Mouse (Mus musculus) forebrain, embryonic 10.5 days (tissue): Measurements from ENCODE around the gene Swt1. TPM values are rescaled to one million over a fixed set of nuclear protein-coding genes. Genes with fewer than 3 reads are reported as not detected.

Experiments
- DNase-seq: peaks from one replicate; pipeline ENCODE4 v3.0.0-alpha.2; 2017; ENCODE audit warnings: low spot score; ENCODE audit errors: extremely low spot score
- H3K27ac ChIP-seq: fragments of 300-500 bp; sonication (generic); 2 replicates; pipeline ENCODE4 v1.5.1; 2016; ENCODE audit warnings: mild to moderate bottlenecking
- H3K27me3 ChIP-seq: fragments of 300-500 bp; sonication (generic); 2 replicates; pipeline ENCODE4 v1.6.1; 2016; ENCODE audit warnings: mild to moderate bottlenecking; ENCODE audit not compliant: poor library complexity, severe bottlenecking
- H3K36me3 ChIP-seq: fragments of 300-500 bp; sonication (generic); replicated peaks from 2 replicates; pipeline ENCODE4 v1.6.1; 2016; ENCODE audit warnings: mild to moderate bottlenecking, moderate library complexity
- H3K4me1 ChIP-seq: fragments of 300-500 bp; sonication (generic); 2 replicates; pipeline ENCODE4 v1.6.1; 2016
- H3K4me3 ChIP-seq: fragments of 300-500 bp; sonication (generic); 2 replicates; pipeline ENCODE4 v1.5.1; 2016; ENCODE audit warnings: mild to moderate bottlenecking, moderate library complexity
- H3K9me3 ChIP-seq: fragments of 300-500 bp; sonication (generic); 2 replicates; pipeline ENCODE4 v1.6.1; 2016; ENCODE audit warnings: mild to moderate bottlenecking, moderate library complexity
- WGBS: fragments of 180-500 bp; shearing (Covaris S2); methylation state at CpG from one replicate; pipeline ENCODE4 v1.1.7; 2016; 5-methylcytosine and 5-hydroxymethylcytosine counted together
- polyA plus RNA-seq: library from polyadenylated mRNA; unstranded; fragments of >200 nt; fragmentation: Nextera tagmentation; extraction: Ambion mirVana; gene quantifications from 2 replicates; pipeline ENCODE4 v1.2.1, GENCODE M21; 2016

Swt1 gene
- polyA plus RNA-seq, 1 experiment from 2014 or later, result 18.0 TPM

DNA sequence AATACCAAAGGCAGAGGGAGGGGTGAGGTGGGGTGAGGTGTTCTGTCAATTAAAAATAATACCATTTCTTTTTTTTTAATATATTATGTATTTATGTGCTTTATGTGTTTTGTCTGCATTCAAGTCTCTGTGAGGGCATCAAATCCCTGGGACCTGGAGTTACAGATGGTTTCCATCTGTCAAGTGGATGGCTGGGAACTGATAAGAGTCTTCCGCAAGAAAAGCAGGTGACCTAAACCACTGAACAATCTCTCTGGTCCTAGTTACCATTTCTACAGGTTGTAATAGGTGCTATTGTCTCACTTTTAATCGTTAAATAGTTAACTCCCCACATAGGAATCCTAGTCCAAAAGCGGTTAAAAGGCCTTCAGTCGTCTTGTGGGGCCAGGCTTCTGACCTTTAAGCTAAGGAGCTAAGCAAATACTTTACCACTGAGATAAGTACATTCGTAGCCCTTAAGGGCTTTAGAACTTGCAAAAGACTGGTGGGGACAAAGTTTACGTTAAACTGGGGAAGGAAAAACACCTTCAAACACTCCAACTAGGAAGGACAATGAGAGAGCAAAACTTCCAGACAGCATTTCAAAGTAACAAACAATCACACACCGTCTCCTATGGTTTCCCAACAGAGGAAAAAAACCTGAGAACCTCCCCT lies 1.2 kb downstream of the Swt1 start:
- Histone ChIP-seq H3K27me3 (no peaks in the 10 kb centered on the region), H3K36me3 (peaks cover 13% of the 10 kb centered on the region), H3K9me3 (no peaks in the 10 kb centered on the region), H3K27ac (peak overlapping the region; percentile 96), H3K4me1 (peaks cover 21% of the 10 kb centered on the region), H3K4me3 (peak overlapping the region; percentile 88)
- DNase-seq, result no peak
- WGBS, result 37% methylated on average over 7 of the region's 7 CpGs

DNA sequence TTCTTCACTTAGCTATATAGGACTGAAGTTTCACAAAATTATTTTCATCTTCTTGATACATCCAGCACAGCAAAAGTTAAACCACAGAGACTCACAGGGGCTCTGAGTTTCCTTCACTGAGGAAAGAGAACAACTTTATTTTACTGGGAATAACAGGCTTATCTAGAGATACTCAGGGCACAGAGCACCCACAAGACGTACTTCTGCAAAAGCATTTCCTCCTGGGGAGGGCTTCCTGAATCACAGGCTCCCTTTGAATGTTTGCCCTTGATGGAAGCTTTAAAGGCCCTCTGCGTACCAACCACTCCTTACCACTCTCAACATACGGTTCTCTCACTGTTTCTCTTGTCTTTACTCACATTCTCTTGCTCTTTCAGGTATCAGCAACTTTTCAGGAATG lies 6.1 kb downstream of the Swt1 start:
- Histone ChIP-seq H3K4me3 (no peak overlapping the region), H3K9me3 (no peaks in the 10 kb centered on the region), H3K27me3 (no peaks in the 10 kb centered on the region), H3K36me3 (peaks cover 47% of the 10 kb centered on the region), H3K4me1 (peaks cover 6% of the 10 kb centered on the region), H3K27ac (no peak overlapping the region)
- WGBS, result 81% methylated on average over 3 of the region's 3 CpGs
- DNase-seq, result no peak

DNA sequence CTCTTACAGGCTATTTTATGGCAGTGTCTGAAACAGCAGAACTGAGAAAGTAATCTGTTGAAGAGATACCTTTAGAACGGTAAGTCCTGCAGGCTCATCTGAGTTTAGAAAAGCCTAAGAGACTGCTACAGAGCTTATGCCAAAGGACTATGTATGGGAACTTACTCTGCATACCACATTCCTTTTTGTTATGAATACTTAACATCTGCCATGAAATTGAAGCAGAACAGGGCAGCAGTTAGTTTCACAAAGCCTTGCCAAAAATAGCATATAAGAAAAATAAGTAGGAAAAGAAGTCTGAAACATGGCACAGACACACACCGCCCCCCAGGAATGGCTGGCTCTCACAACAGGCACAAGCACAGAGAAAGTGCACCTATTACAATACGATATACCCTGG lies 18.4 kb downstream of the Swt1 start:
- H3K27me3 ChIP-seq, result no peaks in the 10 kb centered on the region
- WGBS, result 92% methylated on average over 3 of the region's 3 CpGs

DNA sequence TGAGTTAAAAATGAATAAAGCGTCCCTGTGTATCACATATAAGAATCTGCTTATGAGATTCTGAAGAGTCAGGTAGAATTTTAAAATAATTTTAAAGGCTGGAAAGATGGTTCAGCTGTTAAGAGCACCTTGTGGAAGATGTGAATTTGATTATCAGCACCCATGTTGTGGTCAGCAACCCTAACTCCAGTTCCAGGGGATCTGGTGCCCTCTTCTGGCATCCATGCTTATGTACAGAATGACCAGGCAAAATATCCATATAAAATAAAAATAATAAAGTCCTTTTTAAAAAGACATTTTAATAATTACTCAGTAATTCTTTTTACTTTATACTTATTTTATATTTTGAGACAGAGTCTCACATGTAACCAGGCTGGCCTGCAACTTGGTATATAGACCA lies 38.2 kb downstream of the Swt1 start:
- H3K4me1 ChIP-seq, result no peaks in the 10 kb centered on the region
- DNase-seq, result no peak
- H3K36me3 ChIP-seq, result peaks cover 26% of the 10 kb centered on the region
- H3K27ac ChIP-seq, result no peak overlapping the region
- H3K9me3 ChIP-seq, result no peaks in the 10 kb centered on the region
- no peak overlapping the region for H3K4me3 ChIP-seq
- WGBS, result 90% methylated on average over 1 of the region's 1 CpGs
- no peaks in the 10 kb centered on the region for H3K27me3 ChIP-seq

More for the DNA sequence above, 18.4 kb downstream of the Swt1 start:
- Histone ChIP-seq H3K27ac (no peak overlapping the region), H3K4me3 (no peak overlapping the region), H3K36me3 (peaks cover 50% of the 10 kb centered on the region), H3K9me3 (no peaks in the 10 kb centered on the region), H3K4me1 (no peaks in the 10 kb centered on the region)
- DNase-seq, result no peak

DNA sequence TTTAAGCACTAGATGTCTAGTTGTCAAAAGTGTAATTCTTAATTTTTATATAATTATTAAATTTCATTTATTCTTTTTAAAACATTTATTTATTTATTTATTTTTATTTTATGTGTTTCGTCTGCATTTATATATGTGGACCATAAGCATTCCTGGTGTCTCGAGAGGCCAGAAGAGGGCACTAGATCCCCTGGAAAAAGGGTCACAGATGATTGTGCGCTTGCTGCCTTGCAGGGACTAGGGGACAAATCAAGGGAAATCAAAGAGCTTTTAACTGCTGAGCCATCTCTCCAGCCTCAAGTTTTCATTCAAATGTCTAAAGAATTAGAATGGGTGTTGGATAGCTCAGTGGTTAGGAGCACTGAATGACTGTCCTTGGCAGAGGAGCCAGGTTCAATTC lies 50.9 kb downstream of the Swt1 start:
- H3K27me3 ChIP-seq, result no peaks in the 10 kb centered on the region
- no peak overlapping the region for H3K27ac ChIP-seq
- H3K4me3 ChIP-seq, result no peak overlapping the region
- H3K9me3 ChIP-seq, result no peaks in the 10 kb centered on the region
- WGBS, result 85% methylated on average over 3 of the region's 3 CpGs
- H3K36me3 ChIP-seq, result peaks cover 34% of the 10 kb centered on the region
- no peaks in the 10 kb centered on the region for H3K4me1 ChIP-seq
- DNase-seq, result no peak

DNA sequence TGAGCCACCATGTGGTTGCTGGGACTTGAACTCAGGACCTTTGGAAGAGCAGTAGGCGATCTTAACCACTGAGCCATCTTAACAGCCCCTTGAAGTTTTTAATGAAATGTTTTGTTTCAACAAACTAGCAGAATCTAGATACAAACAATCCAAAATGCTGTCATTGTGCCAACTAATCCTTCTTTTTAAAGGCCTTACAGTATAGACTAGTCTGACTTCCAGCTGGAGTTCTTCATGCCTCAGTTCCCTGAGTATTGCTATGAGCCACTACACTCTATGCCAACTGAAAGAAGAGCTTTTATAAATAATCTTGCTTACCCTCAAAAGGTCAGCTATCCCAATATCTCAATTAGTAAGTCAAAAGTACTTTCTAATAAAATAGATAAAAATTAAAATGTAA lies 55.4 kb downstream of the Swt1 start:
- Histone ChIP-seq H3K9me3 (no peaks in the 10 kb centered on the region), H3K27me3 (no peaks in the 10 kb centered on the region), H3K4me3 (no peak overlapping the region), H3K4me1 (no peaks in the 10 kb centered on the region), H3K36me3 (peaks cover 50% of the 10 kb centered on the region), H3K27ac (no peak overlapping the region)
- WGBS, result 91% methylated on average over 1 of the region's 1 CpGs
- no peak for DNase-seq

DNA sequence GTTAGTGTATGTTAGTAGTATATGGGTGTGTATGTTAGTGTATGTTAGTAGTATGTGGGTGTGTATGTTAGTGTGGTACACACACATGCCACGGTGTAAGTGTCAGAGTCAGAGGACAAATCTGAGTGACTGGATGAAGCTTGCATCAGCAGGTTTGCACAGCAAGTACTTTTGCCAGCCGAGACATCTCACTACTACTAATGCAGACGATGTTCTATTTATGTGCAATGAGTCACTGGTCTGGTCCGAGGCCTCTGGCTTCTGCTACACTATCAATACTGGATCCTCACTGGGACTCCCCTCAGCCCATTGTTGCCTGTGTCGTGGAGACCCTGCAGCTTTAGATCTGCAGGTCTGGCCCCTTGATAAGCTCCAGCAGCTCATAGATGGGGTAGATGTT lies 56.7 kb downstream of the Swt1 start:
- WGBS, result 91% methylated on average over 5 of the region's 5 CpGs
- H3K27me3 ChIP-seq, result no peaks in the 10 kb centered on the region
- H3K9me3 ChIP-seq, result no peaks in the 10 kb centered on the region

DNA sequence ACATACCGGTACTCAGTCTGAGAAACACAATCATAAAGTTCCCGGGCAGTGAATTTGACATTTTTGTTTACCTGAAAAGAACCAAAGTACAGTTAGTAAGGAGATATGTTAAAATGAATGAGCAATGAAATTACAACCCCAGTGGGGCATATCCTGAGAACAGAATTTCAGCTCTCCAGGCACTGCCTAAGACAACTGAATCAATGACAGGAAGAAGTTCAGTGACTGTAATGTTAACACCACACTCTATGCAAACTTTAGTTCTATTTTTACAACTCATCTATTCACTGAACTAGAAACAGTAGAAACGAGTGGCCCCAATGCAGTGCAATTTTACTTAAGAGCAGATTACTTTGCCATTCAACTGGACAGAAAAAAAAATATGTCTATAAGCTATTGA lies 57.7 kb downstream of the Swt1 start:
- no peaks in the 10 kb centered on the region for H3K4me1 ChIP-seq
- no peak overlapping the region for H3K4me3 ChIP-seq
- no peaks in the 10 kb centered on the region for H3K27me3 ChIP-seq
- H3K36me3 ChIP-seq, result peaks cover 60% of the 10 kb centered on the region
- DNase-seq, result no peak
- no peaks in the 10 kb centered on the region for H3K9me3 ChIP-seq
- WGBS, result 89% methylated on average over 3 of the region's 3 CpGs
- no peak overlapping the region for H3K27ac ChIP-seq

More for the DNA sequence above, 56.7 kb downstream of the Swt1 start:
- H3K4me3 ChIP-seq, result no peak overlapping the region
- H3K27ac ChIP-seq, result no peak overlapping the region
- DNase-seq, result no peak
- H3K36me3 ChIP-seq, result peaks cover 57% of the 10 kb centered on the region
- H3K4me1 ChIP-seq, result no peaks in the 10 kb centered on the region

DNA sequence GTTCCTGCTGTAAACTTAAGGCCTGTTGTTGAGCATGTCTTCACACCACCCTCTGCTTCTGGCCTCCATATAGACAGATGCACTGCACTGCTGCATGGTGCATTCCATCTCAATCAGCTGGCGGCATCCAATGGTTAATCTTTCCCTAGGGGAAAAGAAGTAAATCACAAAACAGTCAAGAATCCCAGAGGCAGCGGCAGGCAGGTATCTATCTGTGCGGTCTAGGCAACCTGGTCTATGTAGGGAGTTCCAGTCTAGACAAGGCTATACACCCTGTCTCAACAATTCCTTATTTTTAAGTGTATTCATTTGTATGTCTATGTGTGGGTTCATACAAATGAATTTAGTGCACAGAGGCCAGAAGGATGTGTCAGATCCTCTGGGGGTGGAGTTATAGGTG lies 59.8 kb downstream of the Swt1 start:
- DNase-seq, result no peak
- 96% methylated on average over 3 of the region's 3 CpGs for WGBS
- H3K27ac ChIP-seq, result no peak overlapping the region
- no peaks in the 10 kb centered on the region for H3K4me1 ChIP-seq
- H3K36me3 ChIP-seq, result peaks cover 77% of the 10 kb centered on the region
- no peaks in the 10 kb centered on the region for H3K9me3 ChIP-seq
- no peak overlapping the region for H3K4me3 ChIP-seq
- no peaks in the 10 kb centered on the region for H3K27me3 ChIP-seq

DNA sequence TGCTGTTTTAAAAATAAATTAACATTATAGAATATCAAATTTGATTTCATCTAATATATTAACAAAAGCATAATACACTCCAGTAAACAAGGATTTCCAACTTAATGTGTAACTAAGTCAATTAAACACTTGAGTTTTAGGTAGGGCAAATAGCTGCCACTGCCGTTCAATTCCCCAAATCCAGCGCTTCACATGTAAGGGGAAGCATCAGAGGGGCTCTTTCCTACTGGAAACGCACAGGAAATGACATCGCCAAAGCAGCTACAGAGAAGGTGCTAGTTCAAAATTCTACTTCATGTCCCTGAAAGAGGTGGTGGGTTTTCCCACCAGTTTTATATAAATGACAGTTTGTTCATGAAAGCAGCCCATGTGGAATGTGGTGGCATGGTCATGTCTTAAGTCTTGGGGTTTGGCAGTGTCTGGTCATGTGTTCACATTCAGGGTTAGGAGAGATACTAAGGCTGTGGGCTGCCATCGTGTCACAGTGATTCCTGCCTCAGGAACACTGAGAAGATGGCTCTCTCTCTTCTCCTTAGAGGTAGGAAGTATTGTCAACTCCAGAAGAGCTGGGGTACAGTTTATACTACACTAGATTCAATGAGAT lies 60.4 kb downstream of the Swt1 start:
- H3K4me1 ChIP-seq, result no peaks in the 10 kb centered on the region
- no peak for DNase-seq
- H3K4me3 ChIP-seq, result no peak overlapping the region
- H3K27ac ChIP-seq, result no peak overlapping the region
- peaks cover 83% of the 10 kb centered on the region for H3K36me3 ChIP-seq
- H3K27me3 ChIP-seq, result no peaks in the 10 kb centered on the region
- 93% methylated on average over 5 of the region's 5 CpGs for WGBS
- no peaks in the 10 kb centered on the region for H3K9me3 ChIP-seq

DNA sequence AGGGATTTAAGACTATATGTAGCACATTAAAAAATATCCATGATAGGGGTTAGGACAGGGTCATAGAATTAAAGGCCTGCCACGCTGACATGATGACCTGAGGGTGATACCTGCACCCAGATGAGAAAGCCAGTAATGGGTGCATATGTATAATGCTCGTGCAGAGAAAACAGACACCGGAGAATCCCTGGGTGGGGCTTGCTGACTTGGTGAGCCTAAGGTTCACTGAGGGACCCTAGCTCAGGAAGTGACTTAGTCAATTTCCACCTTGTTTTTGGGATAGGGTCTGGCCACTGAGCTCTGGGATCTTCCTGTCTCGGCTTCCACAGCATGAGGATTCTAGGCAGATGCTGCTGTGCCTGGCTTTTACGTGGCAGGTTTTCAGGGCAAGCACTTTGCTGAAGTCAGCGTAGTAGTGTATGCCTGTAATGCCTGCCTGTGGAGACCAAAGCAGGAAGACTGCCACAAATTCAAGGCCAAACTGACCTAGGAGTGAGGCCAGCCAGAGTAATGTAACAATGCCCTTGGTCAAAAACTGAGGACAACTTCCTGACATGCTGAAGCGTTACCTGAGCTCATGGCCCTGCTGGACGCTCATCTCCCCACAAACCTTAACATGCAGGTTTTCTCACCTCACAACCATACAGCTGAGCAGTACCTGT lies 61.2 kb downstream of the Swt1 start:
- no peaks in the 10 kb centered on the region for H3K27me3 ChIP-seq
- no peaks in the 10 kb centered on the region for H3K4me1 ChIP-seq
- peaks cover 91% of the 10 kb centered on the region for H3K36me3 ChIP-seq
- 88% methylated on average over 8 of the region's 8 CpGs for WGBS
- DNase-seq, result no peak
- no peaks in the 10 kb centered on the region for H3K9me3 ChIP-seq
- H3K27ac ChIP-seq, result no peak overlapping the region
- no peak overlapping the region for H3K4me3 ChIP-seq

DNA sequence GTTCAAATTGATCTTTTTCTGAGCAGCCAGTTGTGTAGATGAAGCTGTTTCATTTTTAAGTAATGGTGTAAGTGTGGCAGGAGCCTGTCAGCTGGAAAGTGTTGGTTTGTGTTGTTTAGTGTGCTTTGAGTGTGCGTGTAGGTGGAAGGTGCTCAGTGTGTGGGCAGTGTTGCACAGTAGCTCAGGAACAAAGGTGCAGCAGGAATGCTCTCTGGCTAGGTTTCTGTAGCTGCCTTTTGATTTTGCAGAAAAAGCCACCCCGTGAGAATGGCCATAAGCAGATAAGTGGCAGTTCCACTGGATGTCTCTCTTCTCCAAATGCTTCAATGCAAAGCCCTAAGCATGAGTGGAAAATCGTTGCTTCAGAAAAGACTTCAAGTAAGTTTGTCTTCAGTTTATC lies 68.9 kb downstream of the Swt1 start:
- H3K4me3 ChIP-seq, result no peak overlapping the region
- no peaks in the 10 kb centered on the region for H3K27me3 ChIP-seq
- no peak overlapping the region for H3K27ac ChIP-seq
- H3K9me3 ChIP-seq, result no peaks in the 10 kb centered on the region
- no peaks in the 10 kb centered on the region for H3K4me1 ChIP-seq
- DNase-seq, result no peak
- H3K36me3 ChIP-seq, result peaks cover 100% of the 10 kb centered on the region
- 93% methylated on average over 3 of the region's 3 CpGs for WGBS

DNA sequence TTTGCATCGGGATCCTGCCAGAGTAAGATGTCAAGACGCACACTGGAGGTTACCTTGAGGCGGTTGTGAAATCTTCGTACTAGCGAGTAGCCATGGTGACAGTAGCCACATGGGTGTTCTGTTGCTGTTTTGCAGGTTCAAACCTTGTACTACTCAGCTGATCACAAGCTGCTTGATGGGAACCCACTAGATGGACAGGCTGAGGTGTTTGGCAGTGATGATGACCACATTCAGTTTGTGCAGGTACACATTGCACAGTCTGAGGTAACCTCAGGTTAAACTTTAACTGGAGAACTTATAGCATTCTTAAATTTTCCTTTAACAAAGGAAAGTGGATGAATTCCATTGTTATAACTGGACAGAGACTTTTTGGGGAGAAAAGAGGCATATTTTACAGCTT lies 72.3 kb downstream of the Swt1 start:
- DNase-seq, result no peak
- no peaks in the 10 kb centered on the region for H3K4me1 ChIP-seq
- peaks cover 100% of the 10 kb centered on the region for H3K36me3 ChIP-seq
- H3K27ac ChIP-seq, result no peak overlapping the region
- no peaks in the 10 kb centered on the region for H3K27me3 ChIP-seq
- no peaks in the 10 kb centered on the region for H3K9me3 ChIP-seq
- no peak overlapping the region for H3K4me3 ChIP-seq
- WGBS, result 97% methylated on average over 5 of the region's 5 CpGs
